Mouse (Mus musculus): ENCODE results near the gene Nkapd1.

DNA sequence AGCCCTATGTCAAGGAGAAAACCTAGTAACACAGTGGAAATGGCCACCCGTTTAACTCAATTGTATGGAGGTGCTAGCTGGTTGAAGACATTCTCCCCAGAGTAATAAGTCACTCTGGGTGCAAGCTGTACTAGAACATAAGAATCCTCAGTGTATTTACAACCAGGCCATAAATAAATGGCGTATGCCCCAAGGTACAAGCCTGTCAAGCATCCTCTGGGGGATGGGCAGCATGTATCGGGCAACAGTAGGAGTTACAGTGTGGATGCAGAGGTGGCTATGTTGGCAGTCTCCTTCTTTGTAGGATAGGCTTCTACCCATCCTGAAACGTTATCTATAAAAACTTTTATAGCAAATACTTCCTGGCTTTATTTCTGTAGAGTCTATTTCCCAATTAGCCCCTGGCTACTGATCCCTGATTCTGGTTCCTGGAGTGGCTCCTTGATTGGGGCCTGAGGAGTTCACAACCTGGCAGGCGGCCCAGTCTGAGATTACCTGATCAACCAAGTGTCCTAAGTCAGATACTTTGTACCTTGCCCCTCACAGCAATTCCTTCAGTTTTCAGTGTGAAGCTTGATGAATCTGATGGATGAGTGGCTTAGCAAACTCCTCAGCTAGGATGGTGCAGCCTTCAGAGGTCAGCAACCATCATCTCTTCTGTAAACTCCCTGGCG lies 32.0 kb downstream of the Nkapd1 start:
- TF ChIP-seq CTCF (IDR thresholded peaks at IDR 0.05 in 2 of 3, conservative IDR thresholded peaks at IDR 0.05 in 1 of 3; ENCODE audit: control insufficient read depth in 1 of 3, insufficient read depth in 1 of 3, low read depth in 2 of 3, low read length in 3 of 3, poor library complexity in 1 of 3, severe bottlenecking in 1 of 3) (no peak), MYC (IDR thresholded peaks at IDR 0.05; ENCODE audit: low read depth, low read length) (no peak), RCOR1 (IDR thresholded peaks at IDR 0.05; ENCODE audit: low read depth, low read length) (no peak)
